Mouse (Mus musculus) thymus, adult 2 months (tissue): ENCODE measurements around the gene Gm11939.

Source experiments
- CTCF ChIP-seq: fragments of 200-500 bp; IDR thresholded peaks from 2 replicates; pipeline ENCODE4 v1.5.1; 2012; ENCODE audit warnings: mild to moderate bottlenecking, control low read depth, low read length, moderate library complexity, borderline replicate concordance; ENCODE audit not compliant: control insufficient read depth, poor library complexity, insufficient read depth; ENCODE audit errors: extremely low read depth
- POLR2A ChIP-seq: fragments of 200-500 bp; IDR thresholded peaks from 2 replicates; pipeline ENCODE4 v1.6.1; 2012; ENCODE audit warnings: mild to moderate bottlenecking, low read length, control low read depth, moderate library complexity; ENCODE audit not compliant: control insufficient read depth, poor library complexity, insufficient read depth; ENCODE audit errors: extremely low read depth

DNA sequence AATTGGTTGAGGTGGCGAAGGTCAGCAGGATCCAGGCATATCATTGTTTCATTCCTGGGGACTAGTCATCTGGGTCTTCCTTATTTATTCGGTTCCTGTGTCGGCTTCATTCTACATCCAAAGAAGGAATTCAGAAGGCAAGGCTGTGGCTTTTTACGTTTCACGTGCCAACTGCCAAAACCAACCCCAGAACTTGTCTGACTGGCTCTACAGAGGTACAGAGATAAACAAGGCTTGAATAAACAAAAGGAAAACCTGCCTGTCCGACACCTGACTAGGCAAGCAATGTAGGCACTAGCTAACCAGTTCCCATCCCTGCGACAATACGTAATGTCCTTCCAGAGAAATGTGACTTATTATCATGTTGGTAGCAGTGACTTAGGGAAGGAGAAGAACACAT, 45.2 kb downstream of the Gm11939 start:
- TF ChIP-seq CTCF (no peak), POLR2A (no peak)
